Mouse (Mus musculus) mouse embryonic stem cell (cell line): ENCODE data around the gene Ankrd35.

Source experiments
- in situ Hi-C, 2 experiments: fragments of 300-500 bp; cut with MboI; formaldehyde crosslinking; loops; 1 replicate in 1 of 2; 3 replicates in 1 of 2; pipeline ENCODE4 v1.14.3; 2019 to 2020; ENCODE audit warnings: low sequenced_read_pairs in 2 of 2, low pct_unique_long_range_greater_than_20kb in 1 of 2, mixed read lengths in 1 of 2; ENCODE audit not compliant: unreplicated experiment in 1 of 2

Gene Ankrd35

DNA sequence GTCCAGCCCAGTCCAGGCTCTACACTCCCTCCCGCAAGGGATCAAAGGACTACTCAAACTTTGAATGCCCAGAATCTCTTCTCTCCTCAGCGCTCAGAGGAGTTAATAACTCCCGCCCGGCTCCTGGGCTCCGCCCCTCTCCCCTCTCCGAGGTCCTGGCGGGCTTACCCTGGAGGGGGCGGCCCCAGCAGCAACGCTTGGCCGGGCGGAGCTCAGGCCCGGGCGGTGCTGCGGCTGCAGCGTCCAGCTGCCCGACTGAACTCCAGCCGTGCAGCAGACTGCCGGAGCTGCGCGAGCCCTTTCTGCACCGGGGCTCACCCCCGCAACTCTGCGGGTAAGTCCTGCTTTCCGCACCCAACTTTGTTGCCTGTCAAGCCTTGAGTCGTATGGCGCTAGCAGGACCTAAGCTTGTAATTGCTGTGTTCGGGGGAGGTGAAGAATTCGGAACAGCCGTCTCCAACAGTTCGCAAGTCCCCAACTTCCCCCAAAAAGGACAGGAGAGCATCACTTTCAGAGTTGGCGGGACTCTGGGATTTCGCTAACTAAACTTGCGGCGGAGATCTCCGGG is 26.4 kb downstream of the Ankrd35 start, which contains the start of gene Pias3:
Pias3 (plus strand) TSS at position 187 of the 568 bp plus-strand sequence.
- in situ Hi-C loops = no loop called here

- in situ Hi-C loops = no loop called here
These were observed 27.1 kb downstream of the Ankrd35 start for GRCm38 (mm10) chr3:96696766-96697732.

GRCm38 (mm10) chr3:96698993-96699690 is 29.2 kb downstream of the Ankrd35 start:
- in situ Hi-C loops = no loop called here

GRCm38 (mm10) chr3:96700376-96700775 is 30.4 kb downstream of the Ankrd35 start:
- in situ Hi-C loops = loop anchor here (5.0 kb wide), 1 partner anchor 38 kb away; no protein-coding TSS in a partner anchor

DNA sequence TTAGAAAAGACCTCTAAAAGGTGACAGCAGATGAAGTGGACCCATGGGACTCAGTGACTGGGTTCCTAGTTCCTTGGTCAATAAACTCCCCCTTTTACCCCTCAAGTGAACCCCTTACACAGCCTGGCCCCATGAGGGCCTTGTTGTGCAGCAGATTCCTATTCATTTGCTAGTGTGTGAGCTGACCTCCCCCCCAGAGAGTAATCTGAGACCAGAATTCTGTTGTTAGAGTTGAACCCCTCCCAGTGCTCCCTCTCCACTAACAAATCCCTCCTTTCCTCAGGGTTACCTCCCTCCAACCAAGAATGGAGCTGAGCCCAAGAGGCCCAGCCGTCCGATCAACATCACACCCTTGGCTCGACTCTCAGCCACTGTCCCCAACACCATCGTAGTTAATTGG is 31.1 kb downstream of the Ankrd35 start:
- in situ Hi-C loops = loop anchor here (5.0 kb wide), 1 partner anchor 39 kb away; no protein-coding TSS in a partner anchor

- in situ Hi-C loops = loop anchor here (5.0 kb wide), 1 partner anchor 42 kb away; no protein-coding TSS in a partner anchor
These were observed 34.8 kb downstream of the Ankrd35 start for GRCm38 (mm10) chr3:96704778-96705177.

DNA sequence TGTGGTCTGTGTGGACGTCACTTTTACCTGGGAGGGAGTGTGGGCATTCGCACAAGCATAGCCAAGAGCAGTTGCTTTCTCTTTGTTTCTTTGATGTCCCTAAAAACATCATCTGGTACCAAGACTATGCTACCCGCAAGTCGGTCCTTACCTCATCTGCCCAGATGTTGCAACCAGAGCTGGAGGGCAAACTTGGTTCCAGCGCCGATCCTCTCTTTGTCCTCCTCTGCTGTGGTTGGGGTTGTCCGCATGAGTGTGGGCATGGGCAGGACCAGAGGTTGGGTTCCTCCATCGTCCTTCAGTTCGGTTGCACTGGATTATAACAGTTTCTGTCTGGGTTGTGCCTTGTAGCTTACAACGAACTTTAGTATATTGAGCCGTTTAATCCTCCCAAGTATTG is 36.3 kb downstream of the Ankrd35 start:
- in situ Hi-C loops = no loop called here

- in situ Hi-C loops = no loop called here
These were observed 37.1 kb downstream of the Ankrd35 start for GRCm38 (mm10) chr3:96706984-96707383.

DNA sequence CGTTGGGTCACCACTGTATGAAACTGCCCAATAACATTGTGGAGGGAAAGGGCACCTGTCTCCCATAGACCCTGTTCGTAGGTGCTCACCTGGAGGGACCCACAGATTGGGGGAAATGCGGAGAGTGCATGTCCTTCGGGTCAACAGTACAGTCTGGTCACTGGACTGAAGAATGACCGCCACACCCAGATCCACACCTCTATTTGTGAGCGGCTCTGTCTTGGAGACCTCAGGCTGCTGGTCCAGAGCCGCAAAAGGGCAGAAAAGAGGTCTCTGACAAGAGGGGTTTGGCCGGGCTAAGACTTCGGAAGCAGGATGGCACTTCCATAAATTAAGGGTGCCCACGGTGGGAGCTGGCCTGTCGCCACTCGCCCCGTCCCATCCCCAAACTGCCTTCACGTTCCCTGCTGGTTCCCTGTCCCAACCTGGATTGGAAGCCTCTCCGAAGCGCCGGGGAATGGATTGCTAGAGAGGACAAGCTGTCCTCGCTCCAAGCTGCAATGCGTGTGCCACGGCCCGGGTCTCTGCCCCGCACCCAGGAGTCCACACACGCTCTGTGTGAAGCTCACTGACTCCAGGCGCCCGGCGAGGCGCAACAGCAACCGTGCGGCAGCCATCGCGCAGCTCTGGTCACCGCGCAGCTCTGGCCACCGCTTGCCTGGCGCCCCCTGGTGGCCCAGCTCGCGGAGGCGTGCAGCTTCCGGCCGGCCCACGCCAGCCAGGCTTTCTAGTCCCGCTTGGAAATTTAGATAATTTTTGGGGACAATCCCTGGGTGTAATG is 38.2 kb downstream of the Ankrd35 start, which contains the start of gene Nudt17:
Nudt17 (minus strand) TSS at position 660 of the 781 bp plus-strand sequence.
- in situ Hi-C loops = no loop called here

- in situ Hi-C loops = no loop called here
These were observed 38.7 kb downstream of the Ankrd35 start for GRCm38 (mm10) chr3:96708684-96709064.

GRCm38 (mm10) chr3:96714286-96714685 is 44.4 kb downstream of the Ankrd35 start:
- in situ Hi-C loops = no loop called here

DNA sequence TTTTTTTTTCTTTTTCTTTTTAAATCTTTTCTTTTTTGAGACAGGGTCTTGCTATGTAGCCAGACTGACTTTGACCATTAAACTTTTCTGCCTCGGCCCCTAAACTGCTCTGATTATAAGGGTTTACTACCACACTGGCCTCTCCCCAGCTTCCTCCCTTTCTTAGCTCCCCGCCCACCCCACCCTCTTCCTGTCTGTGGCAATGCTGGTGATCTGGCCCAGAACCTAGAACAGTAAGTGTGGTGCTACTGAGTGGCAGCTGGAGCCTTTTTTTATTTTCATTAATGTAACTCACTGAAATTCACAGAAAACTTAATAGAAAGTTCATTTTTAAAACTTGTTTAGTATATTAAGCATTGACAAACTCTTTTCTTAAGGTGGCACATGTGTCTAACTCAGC is 45.9 kb downstream of the Ankrd35 start:
- in situ Hi-C loops = no loop called here

DNA sequence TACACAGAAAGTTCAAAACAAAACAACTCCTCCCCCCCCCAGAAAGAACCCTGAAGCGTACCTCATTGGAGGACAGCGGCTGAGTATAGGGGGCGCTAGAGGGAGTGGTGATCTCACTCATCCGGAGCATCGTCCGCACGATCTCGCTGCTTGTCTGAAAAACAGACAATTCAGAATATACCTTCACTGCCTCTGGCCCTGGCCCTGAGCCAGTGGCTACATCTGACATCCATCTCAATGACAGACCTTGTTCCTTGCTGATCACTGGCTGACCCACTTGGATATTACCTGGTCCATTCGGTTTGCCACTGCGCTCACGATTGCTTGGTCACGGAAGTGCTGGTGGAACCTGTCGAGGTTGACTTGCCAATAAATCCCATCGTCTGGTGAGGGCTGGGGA is 49.2 kb downstream of the Ankrd35 start:
- in situ Hi-C loops = no loop called here

- in situ Hi-C loops = no loop called here
These were observed 57.5 kb downstream of the Ankrd35 start, which contains the start of the genes Polr3c and Rnf115 for GRCm38 (mm10) chr3:96727343-96727827. Gene Polr3c (minus strand): TSS chr3:96727628. Gene Rnf115 (plus strand): TSS chr3:96727664.

DNA sequence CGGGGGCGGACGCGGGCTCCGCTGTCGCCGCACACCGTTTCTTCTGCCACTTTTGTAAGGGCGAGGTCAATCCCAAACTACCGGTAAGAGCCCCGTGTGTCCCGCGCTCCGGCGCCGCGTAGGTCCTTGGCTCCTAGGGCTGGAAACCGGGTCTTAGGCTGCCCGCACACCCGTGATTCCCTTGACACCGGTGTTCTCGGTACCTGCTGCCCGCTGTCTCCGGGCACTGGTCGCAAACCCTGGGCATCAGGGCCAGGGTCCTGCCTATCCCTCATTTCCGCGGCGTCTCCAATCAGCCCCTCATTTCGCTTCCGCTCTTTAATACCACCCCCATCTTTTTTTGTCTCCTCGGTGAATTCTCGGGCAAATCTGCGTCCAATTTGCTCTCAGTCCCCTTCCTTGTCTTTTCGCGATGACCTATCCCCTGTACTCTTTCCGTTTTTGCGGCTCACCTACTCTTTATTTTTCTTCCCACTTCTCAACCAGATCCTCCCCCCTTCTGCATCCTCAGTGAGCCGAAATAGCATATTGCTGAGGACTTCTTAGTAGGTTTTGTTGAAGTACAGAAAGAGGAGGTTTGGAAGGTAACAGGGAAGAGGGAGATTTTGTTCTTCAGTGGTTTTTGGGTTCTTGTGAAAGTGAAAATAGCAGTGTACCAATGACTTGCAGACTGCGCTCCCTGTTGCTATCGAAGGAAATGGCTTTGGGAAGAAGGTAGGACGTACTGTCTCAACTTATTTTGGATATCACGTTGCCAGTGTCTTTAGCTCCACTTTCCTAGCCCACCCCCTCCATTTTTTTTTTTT is 58.1 kb downstream of the Ankrd35 start:
- in situ Hi-C loops = no loop called here

DNA sequence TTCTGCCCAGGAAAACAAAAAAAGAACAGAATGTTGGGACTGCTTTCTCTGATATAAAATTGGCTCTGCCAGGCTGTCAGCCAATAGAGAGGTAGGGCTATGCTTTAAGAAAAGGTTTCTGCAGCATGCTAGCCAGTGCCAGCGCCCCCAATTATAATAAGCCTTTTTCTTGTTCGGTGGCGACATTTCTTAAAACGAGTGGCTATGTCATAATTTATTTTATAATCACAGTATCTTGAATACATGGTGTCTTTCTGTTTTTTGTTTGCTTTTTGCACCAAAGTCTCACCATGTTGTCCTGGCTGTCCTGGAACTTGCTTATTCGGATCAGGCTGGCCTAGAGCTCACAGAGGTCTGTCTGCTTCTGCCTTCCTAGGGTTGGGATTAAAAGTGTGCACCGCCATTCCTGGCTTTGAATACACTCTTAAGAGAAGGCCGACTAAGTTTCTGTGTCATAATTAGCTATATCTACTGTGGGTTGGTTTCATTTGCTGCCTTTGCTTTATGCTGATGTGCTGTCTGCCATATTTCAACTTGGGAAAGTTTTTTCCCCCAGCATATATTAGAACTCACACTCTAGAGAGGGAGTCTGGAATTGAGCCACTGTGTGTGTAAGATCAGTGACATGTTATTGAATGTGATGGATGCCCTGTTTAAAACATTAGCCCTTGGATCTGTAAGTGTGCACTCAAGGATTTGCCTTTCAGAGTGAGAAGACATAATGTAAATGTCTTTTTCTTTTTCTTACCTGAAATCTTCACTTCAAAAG is 58.9 kb downstream of the Ankrd35 start:
- in situ Hi-C loops = no loop called here

DNA sequence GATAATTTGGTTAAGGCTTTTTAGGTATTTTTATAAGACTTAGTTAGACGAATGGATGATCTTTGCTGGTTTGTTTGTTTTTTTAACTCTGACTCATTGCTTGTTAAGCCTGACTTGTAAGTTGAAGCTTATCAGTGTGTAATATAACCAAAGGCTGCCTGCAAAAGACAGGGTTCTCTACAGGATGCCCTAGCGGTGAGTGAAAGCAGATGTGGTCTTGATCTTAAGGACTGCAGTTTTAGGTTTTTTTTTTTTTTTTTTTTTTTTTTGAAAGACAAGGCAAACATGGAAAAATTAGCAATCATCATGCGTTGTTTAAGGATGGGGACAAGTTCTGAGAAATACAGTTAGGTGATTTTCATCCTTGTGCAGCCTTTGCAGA is 59.5 kb downstream of the Ankrd35 start:
- in situ Hi-C loops = no loop called here
